Mouse (Mus musculus) limb, embryonic 13.5 days (tissue): Measurements from ENCODE around the gene Amotl2. TPM values are rescaled to one million over a fixed set of nuclear protein-coding genes. Genes with fewer than 3 reads are reported as not detected.

Source experiments
- ATAC-seq: fragments of 200-750 bp; cut with Nextera tagmentation; 2 replicates; pipeline ENCODE4 v1.8.0; 2017; ENCODE audit warnings: low read depth, moderate number of reproducible peaks, moderate TSS enrichment; ENCODE audit not compliant: low FRiP score
- H3K27ac ChIP-seq: fragments of 300-500 bp; sonication (generic); 2 replicates; pipeline ENCODE4 v1.5.1; 2015; ENCODE audit warnings: inconsistent platforms, mild to moderate bottlenecking, moderate library complexity
- H3K27me3 ChIP-seq: fragments of 300-500 bp; sonication (generic); 2 replicates; pipeline ENCODE4 v1.6.1; 2015; ENCODE audit warnings: mild to moderate bottlenecking, inconsistent platforms
- H3K36me3 ChIP-seq: fragments of 300-500 bp; sonication (generic); 2 replicates; pipeline ENCODE4 v1.6.1; 2015; ENCODE audit warnings: inconsistent platforms, mild to moderate bottlenecking, moderate library complexity
- H3K4me1 ChIP-seq: fragments of 300-500 bp; sonication (generic); 2 replicates; pipeline ENCODE4 v1.6.1; 2015; ENCODE audit warnings: inconsistent platforms
- H3K4me2 ChIP-seq: fragments of 300-500 bp; sonication (generic); replicated peaks from 2 replicates; pipeline ENCODE4 v1.6.1; 2015; ENCODE audit warnings: inconsistent platforms, mild to moderate bottlenecking, moderate library complexity
- H3K4me3 ChIP-seq: fragments of 300-500 bp; sonication (generic); 2 replicates; pipeline ENCODE4 v1.5.1; 2015; ENCODE audit warnings: moderate library complexity, mild to moderate bottlenecking, inconsistent platforms
- H3K9ac ChIP-seq: fragments of 300-500 bp; sonication (generic); 2 replicates; pipeline ENCODE4 v1.6.1; 2015; ENCODE audit warnings: mild to moderate bottlenecking, inconsistent platforms
- H3K9me3 ChIP-seq: fragments of 300-500 bp; sonication (generic); 2 replicates; pipeline ENCODE4 v1.6.1; 2016; ENCODE audit warnings: inconsistent platforms
- WGBS: fragments of 180-500 bp; shearing (Covaris S2); methylation state at CpG from one replicate; pipeline ENCODE4 v1.1.7; 2015; 5-methylcytosine and 5-hydroxymethylcytosine counted together
- polyA plus RNA-seq: library from polyadenylated mRNA; unstranded; fragments of >200 nt; fragmentation: Nextera tagmentation; extraction: Ambion mirVana; gene quantifications from 2 replicates; pipeline ENCODE4 v1.2.1, GENCODE M21; 2015

Gene Amotl2
- polyA plus RNA-seq, 1 experiment from 2014 or later = 71.3 TPM

DNA sequence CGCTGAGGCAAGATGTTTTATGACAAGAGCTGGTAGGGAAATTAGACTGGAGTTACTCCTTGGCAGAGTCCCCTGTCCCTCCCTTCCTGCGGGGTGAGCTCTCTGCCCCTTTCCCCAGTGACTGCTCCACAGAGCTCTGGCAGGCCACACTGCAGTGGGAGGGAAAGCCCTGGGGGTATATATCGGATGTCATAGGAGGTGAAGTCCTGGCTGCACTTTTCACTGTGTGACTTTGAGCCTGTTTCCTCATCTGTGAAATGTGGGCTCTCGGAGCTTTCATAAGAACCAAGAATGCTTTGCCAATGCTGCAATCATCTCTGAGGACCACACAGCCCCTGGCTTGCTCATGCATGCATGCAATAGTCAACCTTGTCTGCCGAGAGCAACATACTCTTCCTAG is 30.3 kb downstream of the Amotl2 start:
- 54% methylated on average over 5 of the region's 5 CpGs for WGBS
- H3K9ac ChIP-seq = no peak overlapping the region
- no peaks in the 10 kb centered on the region for H3K9me3 ChIP-seq
- H3K4me3 ChIP-seq = no peak overlapping the region
- no peak overlapping the region for H3K27ac ChIP-seq
- H3K4me2 ChIP-seq = no peak overlapping the region
- H3K4me1 ChIP-seq = 0 out of 2 replicates have a peak, but pooled peaks cover 11% of the 10 kb centered on the region
- H3K27me3 ChIP-seq = no peaks in the 10 kb centered on the region
- H3K36me3 ChIP-seq = no peaks in the 10 kb centered on the region
- ATAC-seq = no peak

- ATAC-seq = no peak
- 51% methylated on average over 5 of the region's 5 CpGs for WGBS
- Histone ChIP-seq H3K4me3 (no peak overlapping the region), H3K36me3 (no peaks in the 10 kb centered on the region), H3K4me1 (0 out of 2 replicates have a peak, but pooled peaks cover 11% of the 10 kb centered on the region), H3K27me3 (no peaks in the 10 kb centered on the region), H3K9me3 (no peaks in the 10 kb centered on the region), H3K4me2 (no peak overlapping the region), H3K9ac (no peak overlapping the region), H3K27ac (no peak overlapping the region)
Measured at GRCm38 (mm10) chr9:102747902-102748301, 31.4 kb downstream of the Amotl2 start.

- Histone ChIP-seq H3K4me2 (no peak overlapping the region), H3K27me3 (no peaks in the 10 kb centered on the region), H3K4me1 (0 out of 2 replicates have a peak, but pooled peaks cover 11% of the 10 kb centered on the region), H3K36me3 (no peaks in the 10 kb centered on the region), H3K9ac (no peak overlapping the region), H3K27ac (no peak overlapping the region), H3K4me3 (no peak overlapping the region), H3K9me3 (no peaks in the 10 kb centered on the region)
- ATAC-seq = no peak
- WGBS = 87% methylated on average over 11 of the region's 11 CpGs
Measured at GRCm38 (mm10) chr9:102749216-102749615, 32.7 kb downstream of the Amotl2 start.

DNA sequence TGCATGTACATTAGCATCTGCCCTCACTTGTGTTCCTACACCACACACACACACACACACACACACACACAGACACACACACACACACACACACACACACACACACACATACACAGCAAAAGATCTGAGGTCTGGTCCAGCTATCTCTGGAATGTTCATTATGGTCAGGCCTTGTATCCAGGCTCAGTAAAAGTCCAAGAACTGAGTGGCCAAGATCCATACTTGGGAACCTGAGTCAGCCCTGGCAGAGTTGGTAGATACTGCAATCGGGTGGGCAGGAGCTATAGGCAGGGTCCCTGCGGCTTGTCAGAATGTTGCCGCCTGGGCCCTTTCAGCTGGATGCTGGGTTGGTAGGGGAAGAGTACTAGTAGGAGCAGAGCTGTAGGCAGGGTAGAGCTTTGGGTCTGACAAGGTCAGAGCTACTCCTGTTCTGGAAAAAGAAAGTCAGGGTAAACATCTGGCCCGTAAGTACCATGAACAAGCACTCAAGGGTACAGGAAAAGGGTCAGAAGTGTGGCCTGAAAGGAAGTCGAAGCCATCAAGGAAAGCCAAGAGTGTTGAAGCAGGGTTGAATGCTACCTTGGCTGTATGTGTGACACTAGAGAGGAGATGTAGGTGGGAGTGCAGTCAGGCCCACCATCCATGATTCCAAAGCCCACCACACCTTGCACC is 35.3 kb downstream of the Amotl2 start:
- Histone ChIP-seq H3K27ac (no peak overlapping the region), H3K9ac (no peak overlapping the region), H3K9me3 (no peaks in the 10 kb centered on the region), H3K36me3 (no peaks in the 10 kb centered on the region), H3K4me1 (peaks cover 19% of the 10 kb centered on the region; the same call in 1 of the 2 replicates), H3K27me3 (no peaks in the 10 kb centered on the region), H3K4me3 (no peak overlapping the region), H3K4me2 (no peak overlapping the region)
- ATAC-seq = no peak
- WGBS = 91% methylated on average over 5 of the region's 5 CpGs

DNA sequence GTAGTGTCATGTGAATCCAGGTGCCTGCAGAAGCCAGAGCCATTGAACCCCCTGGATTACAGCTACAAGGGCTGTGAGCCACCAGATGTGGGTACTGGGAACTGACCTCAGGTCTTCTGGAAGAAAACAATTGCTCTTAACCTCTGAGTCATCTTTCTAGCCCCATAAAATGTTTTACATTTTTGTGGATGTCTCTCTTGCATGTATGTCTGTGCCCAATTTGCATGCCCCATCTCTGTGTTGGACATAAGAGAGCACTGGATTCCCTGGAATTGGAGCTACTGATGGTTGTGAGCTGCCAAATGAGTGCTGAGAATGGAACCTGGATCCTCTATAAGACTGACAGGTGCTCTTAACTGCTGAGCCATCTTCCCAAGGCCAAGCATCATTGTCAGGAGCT is 36.8 kb downstream of the Amotl2 start:
- H3K4me1 ChIP-seq = peaks cover 15% of the 10 kb centered on the region; the same call in 1 of the 2 replicates
- no peaks in the 10 kb centered on the region for H3K27me3 ChIP-seq
- no peaks in the 10 kb centered on the region for H3K9me3 ChIP-seq
- no peak overlapping the region for H3K4me3 ChIP-seq
- H3K36me3 ChIP-seq = no peaks in the 10 kb centered on the region
- H3K4me2 ChIP-seq = no peak overlapping the region
- no peak overlapping the region for H3K9ac ChIP-seq
- ATAC-seq = no peak
- H3K27ac ChIP-seq = no peak overlapping the region

DNA sequence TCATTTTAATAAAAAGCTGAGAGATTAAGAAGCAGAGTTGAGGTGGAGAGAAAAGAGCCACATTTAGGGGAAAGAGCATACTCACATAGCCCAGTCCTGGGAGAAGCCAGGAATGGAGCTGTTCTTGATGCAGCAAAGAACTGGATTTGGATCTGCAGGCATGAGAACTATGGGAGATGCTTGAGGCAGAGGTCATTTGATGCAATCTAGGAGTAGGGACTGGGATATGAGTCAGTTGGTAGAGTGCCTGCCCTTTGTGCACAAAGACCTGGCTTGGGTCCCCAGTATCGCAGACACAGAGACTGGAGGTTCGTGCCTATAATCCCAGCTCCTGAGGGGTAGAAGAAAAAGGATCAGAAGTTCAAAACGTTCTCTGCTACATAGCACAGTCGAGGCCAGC is 38.7 kb downstream of the Amotl2 start:
- Histone ChIP-seq H3K4me1 (peaks cover 27% of the 10 kb centered on the region), H3K9ac (no peak overlapping the region), H3K27me3 (no peaks in the 10 kb centered on the region), H3K4me2 (no peak overlapping the region), H3K36me3 (no peaks in the 10 kb centered on the region), H3K4me3 (no peak overlapping the region), H3K9me3 (no peaks in the 10 kb centered on the region), H3K27ac (no peak overlapping the region)
- 80% methylated on average over 4 of the region's 4 CpGs for WGBS
- no peak for ATAC-seq

- H3K4me2 ChIP-seq = no peak overlapping the region
- peaks cover 27% of the 10 kb centered on the region for H3K4me1 ChIP-seq
- WGBS = 72% methylated on average over 9 of the region's 9 CpGs
- no peaks in the 10 kb centered on the region for H3K27me3 ChIP-seq
- no peak for ATAC-seq
- H3K9ac ChIP-seq = no peak overlapping the region
- H3K27ac ChIP-seq = no peak overlapping the region; the same call in 1 of the 2 replicates
- H3K9me3 ChIP-seq = no peaks in the 10 kb centered on the region
- no peak overlapping the region for H3K4me3 ChIP-seq
- H3K36me3 ChIP-seq = no peaks in the 10 kb centered on the region
Measured at GRCm38 (mm10) chr9:102755591-102756270, 39.3 kb downstream of the Amotl2 start.

- no peak overlapping the region for H3K4me2 ChIP-seq
- no peak overlapping the region; the same call in 1 of the 2 replicates for H3K27ac ChIP-seq
- no peak overlapping the region for H3K9ac ChIP-seq
- peaks cover 27% of the 10 kb centered on the region for H3K4me1 ChIP-seq
- no peaks in the 10 kb centered on the region for H3K36me3 ChIP-seq
- no peaks in the 10 kb centered on the region for H3K27me3 ChIP-seq
- no peaks in the 10 kb centered on the region for H3K9me3 ChIP-seq
- 53% methylated on average over 14 of the region's 14 CpGs for WGBS
- no peak for ATAC-seq
- H3K4me3 ChIP-seq = no peak overlapping the region
Measured at GRCm38 (mm10) chr9:102756352-102756751, 39.9 kb downstream of the Amotl2 start.

GRCm38 (mm10) chr9:102758851-102759250 is 42.4 kb downstream of the Amotl2 start:
- WGBS = 22% methylated on average over 1 of the region's 1 CpGs
- Histone ChIP-seq H3K27ac (peak overlapping the region; percentile 52), H3K4me3 (no peak overlapping the region), H3K4me1 (peaks cover 37% of the 10 kb centered on the region), H3K27me3 (no peaks in the 10 kb centered on the region), H3K9ac (no peak overlapping the region), H3K4me2 (no peak overlapping the region), H3K9me3 (no peaks in the 10 kb centered on the region), H3K36me3 (no peaks in the 10 kb centered on the region)
- ATAC-seq = no peak

DNA sequence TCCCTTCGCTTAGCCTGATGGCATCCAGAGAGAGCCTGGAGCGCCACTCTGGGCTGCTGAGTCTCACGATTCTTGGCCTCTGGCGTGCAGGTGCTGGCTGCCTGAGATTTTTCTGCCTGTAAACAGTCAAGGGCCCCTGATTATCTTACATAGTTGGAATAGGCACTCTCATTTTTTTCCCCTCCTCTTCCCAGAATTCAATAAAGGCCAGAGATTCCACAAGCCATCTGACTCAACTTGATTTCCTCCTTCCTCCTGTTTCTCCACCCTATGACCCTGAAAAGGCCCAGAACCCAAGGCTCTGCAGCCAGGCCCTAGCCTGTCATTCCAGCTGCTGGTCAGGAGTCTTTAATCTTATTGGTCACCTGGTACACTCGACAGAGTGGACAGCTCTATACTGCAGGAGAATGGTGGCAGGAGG is 43.1 kb downstream of the Amotl2 start:
- H3K27ac ChIP-seq = peak overlapping the region; percentile 52; the same call in 1 of the 2 replicates
- H3K36me3 ChIP-seq = no peaks in the 10 kb centered on the region
- H3K9ac ChIP-seq = no peak overlapping the region
- no peaks in the 10 kb centered on the region for H3K9me3 ChIP-seq
- WGBS = 35% methylated on average over 5 of the region's 5 CpGs
- H3K4me1 ChIP-seq = peaks cover 37% of the 10 kb centered on the region
- ATAC-seq = no peak
- no peak overlapping the region for H3K4me2 ChIP-seq
- H3K27me3 ChIP-seq = no peaks in the 10 kb centered on the region
- H3K4me3 ChIP-seq = no peak overlapping the region

DNA sequence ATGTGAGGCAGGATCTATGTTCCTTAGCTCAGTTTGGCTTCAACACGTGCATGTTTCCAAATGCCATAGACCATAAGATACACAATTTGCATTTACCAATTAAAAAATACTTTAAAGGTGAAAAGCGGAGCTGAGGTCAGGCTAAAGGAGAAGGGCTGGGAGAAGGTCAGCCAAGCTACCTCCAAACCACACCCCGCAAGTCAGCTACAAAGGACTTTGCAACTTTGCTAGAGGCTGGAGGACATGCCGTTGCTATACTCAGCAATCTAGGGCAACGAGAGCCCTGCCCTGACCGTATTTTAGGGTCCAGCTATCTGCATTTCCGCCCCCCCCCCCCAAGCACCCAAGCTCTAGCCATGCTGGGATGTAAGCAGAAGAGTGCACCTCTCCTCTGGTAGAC is 45.1 kb downstream of the Amotl2 start:
- ATAC-seq = no peak
- no peak overlapping the region for H3K9ac ChIP-seq
- WGBS = 88% methylated on average over 7 of the region's 7 CpGs

DNA sequence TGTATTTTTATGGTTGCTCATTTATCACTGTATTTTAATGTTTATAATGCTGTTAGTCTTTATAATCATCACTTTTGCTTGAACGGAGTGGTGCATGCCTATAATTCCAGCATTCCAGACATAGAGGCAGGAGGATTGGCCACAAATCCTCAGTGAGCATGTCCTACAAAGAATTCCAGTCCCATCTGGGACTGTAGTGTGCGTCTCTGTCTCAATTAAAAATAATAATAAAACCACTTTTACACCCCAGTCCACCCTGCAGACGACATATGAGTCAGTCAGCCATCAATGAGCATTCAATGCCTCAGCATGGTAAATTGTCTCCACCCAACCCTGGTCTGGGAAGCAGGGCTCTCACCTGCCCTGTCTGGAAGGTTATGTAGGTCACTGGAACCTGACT is 46.4 kb downstream of the Amotl2 start:
- no peak overlapping the region for H3K9ac ChIP-seq
- H3K27me3 ChIP-seq = no peaks in the 10 kb centered on the region
- 22% methylated on average over 3 of the region's 3 CpGs for WGBS
- peaks cover 32% of the 10 kb centered on the region for H3K4me1 ChIP-seq
- H3K9me3 ChIP-seq = no peaks in the 10 kb centered on the region
- ATAC-seq = no peak
- peak overlapping the region; percentile 44; the same call in 1 of the 2 replicates for H3K27ac ChIP-seq
- H3K4me2 ChIP-seq = no peak overlapping the region
- no peak overlapping the region for H3K4me3 ChIP-seq
- H3K36me3 ChIP-seq = no peaks in the 10 kb centered on the region

More for the DNA sequence above, 45.1 kb downstream of the Amotl2 start:
- no peak overlapping the region for H3K4me2 ChIP-seq
- no peaks in the 10 kb centered on the region for H3K9me3 ChIP-seq
- peaks cover 27% of the 10 kb centered on the region for H3K4me1 ChIP-seq
- no peak overlapping the region for H3K27ac ChIP-seq
- no peaks in the 10 kb centered on the region for H3K27me3 ChIP-seq
- H3K36me3 ChIP-seq = no peaks in the 10 kb centered on the region
- no peak overlapping the region for H3K4me3 ChIP-seq
